Mouse (Mus musculus): ENCODE measurements at regions not wholly inside any gene's neighbourhood (a gene's known extent, or its start where the extent isn't known, plus 50 kb on each side); places are given as distances from the start of the nearest gene placed in this dataset.
A peak's percentile ranks its signal among the peaks of the same experiment; 100 is the strongest.
"Not testable (repeated sequence)": the region's sequence is repeated elsewhere in the genome, so short reads cannot be mapped to it uniquely, and the experiment has no call there.

DNA sequence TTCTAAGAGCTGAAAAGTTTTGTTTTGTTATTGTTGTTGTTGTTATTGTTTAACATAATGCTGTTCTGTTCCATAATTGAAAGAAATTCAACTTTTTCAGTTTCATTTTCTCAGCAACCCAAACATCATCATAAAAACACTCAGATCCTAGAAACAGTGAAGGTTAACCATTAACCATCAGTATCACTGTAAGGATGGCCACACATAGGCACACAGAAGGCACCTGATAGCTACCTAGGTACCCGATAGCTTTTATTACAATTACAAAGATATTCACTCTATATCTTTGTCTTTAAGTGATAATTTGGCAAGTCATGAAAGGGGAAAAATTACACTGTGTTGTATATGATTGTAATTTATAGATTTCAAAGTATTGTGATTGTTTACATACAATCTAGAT, 75.1 kb upstream of the Anapc15-ps start:
- WGBS: 87% methylated on average over 1 of the region's 1 CpGs

DNA sequence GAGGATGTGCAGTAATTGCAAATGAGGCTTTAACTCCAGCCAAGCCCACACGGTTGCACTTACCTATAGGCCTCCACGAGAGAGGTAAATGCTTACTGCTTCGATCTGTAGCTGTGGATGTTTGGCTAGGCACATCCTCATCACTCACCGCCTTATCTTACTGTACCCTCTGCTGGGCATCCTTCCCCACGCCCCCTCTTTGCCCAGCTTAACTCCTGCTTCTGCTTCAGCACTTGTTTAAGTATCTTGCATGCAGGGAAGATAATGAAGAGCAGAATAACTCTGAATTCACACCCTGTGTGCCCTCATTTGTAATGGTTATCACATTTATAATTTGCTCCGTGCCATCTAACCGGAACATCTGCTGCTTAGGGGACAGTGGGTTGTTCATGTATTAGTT, 74.7 kb upstream of the Anapc15-ps start:
- no peak overlapping the region for H3K4me3 ChIP-seq
- no peaks in the 10 kb centered on the region for H3K27me3 ChIP-seq
- no peaks in the 10 kb centered on the region for H3K4me1 ChIP-seq
- H3K27ac ChIP-seq: no peak overlapping the region
- no peak for ATAC-seq (ENCODE audit: borderline replicate concordance, extremely low read depth, low FRiP score, low TSS enrichment)
- H3K36me3 ChIP-seq: no peaks in the 10 kb centered on the region
- H3K9me3 ChIP-seq: no peaks in the 10 kb centered on the region
- WGBS: 69% methylated on average over 7 of the region's 7 CpGs
- no peak overlapping the region for H3K9ac ChIP-seq
- H3K4me2 ChIP-seq: no peak overlapping the region

More for the DNA sequence above, 75.1 kb upstream of the Anapc15-ps start:
- no peak overlapping the region for H3K4me2 ChIP-seq
- ATAC-seq (ENCODE audit: borderline replicate concordance, extremely low read depth, low FRiP score, low TSS enrichment): no peak
- no peaks in the 10 kb centered on the region for H3K9me3 ChIP-seq
- no peak overlapping the region for H3K27ac ChIP-seq
- H3K27me3 ChIP-seq: no peaks in the 10 kb centered on the region
- no peak overlapping the region for H3K9ac ChIP-seq
- H3K4me1 ChIP-seq: no peaks in the 10 kb centered on the region
- H3K36me3 ChIP-seq: no peaks in the 10 kb centered on the region
- no peak overlapping the region for H3K4me3 ChIP-seq

- Histone ChIP-seq H3K4me1 (no peaks in the 10 kb centered on the region), H3K27me3 (no peaks in the 10 kb centered on the region), H3K9me3 (no peaks in the 10 kb centered on the region), H3K27ac (no peak overlapping the region), H3K4me2 (no peak overlapping the region), H3K9ac (no peak overlapping the region), H3K36me3 (no peaks in the 10 kb centered on the region), H3K4me3 (no peak overlapping the region)
- no peak for ATAC-seq (ENCODE audit: borderline replicate concordance, extremely low read depth, low FRiP score, low TSS enrichment)
- WGBS: 61% methylated on average over 10 of the region's 10 CpGs
These were observed 72.8 kb upstream of the Anapc15-ps start for GRCm38 (mm10) chr10:95745834-95746620.

DNA sequence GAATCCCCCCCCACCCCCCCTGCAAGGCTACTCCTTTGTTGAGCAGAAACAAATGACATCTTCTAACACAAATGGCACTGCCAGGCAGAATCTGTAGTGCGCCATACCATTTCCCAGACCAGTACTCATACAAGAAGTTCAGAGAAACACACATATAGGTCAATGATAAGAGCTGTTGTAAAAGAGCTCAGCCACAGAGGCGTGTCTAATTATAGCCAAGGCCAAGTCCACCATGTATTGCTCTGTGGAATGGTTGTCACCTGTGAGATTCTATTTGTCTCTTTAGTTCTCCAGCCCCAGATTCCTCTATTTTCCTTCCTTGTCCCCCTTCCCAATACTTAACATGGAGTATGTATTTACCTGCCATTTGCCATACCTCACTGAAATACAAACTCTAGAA, 72.0 kb upstream of the Anapc15-ps start:
- H3K36me3 ChIP-seq: no peaks in the 10 kb centered on the region
- H3K4me3 ChIP-seq: no peak overlapping the region
- no peaks in the 10 kb centered on the region for H3K9me3 ChIP-seq
- WGBS: 94% methylated on average over 2 of the region's 2 CpGs
- H3K4me1 ChIP-seq: no peaks in the 10 kb centered on the region
- ATAC-seq (ENCODE audit: borderline replicate concordance, extremely low read depth, low FRiP score, low TSS enrichment): no peak
- no peak overlapping the region for H3K27ac ChIP-seq
- H3K4me2 ChIP-seq: no peak overlapping the region
- no peaks in the 10 kb centered on the region for H3K27me3 ChIP-seq
- no peak overlapping the region for H3K9ac ChIP-seq

DNA sequence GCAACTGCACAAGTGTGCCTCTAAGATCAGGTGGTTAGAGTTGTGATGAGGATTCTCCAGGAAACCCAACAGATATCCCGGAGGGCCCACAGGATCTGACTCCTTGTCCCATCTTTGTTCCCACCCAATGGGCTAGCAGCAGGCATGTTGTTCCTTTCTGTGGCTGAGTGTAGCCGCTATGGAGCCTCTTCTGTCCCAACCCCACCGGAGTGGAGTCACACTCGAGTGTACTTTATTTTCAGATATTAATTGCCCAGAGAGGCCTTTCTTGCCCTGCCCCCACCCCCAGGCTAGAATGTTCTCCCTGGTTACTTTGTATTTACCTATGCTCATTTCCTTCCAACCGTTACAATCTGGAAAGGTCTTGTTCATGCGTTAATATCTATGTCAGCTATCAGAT, 70.4 kb upstream of the Anapc15-ps start:
- no peak for ATAC-seq (ENCODE audit: borderline replicate concordance, extremely low read depth, low FRiP score, low TSS enrichment)
- Histone ChIP-seq H3K4me1 (no peaks in the 10 kb centered on the region), H3K9me3 (no peaks in the 10 kb centered on the region), H3K9ac (no peak overlapping the region), H3K27me3 (no peaks in the 10 kb centered on the region), H3K4me3 (no peak overlapping the region), H3K27ac (no peak overlapping the region), H3K4me2 (no peak overlapping the region), H3K36me3 (no peaks in the 10 kb centered on the region)
- WGBS: 75% methylated on average over 6 of the region's 6 CpGs

DNA sequence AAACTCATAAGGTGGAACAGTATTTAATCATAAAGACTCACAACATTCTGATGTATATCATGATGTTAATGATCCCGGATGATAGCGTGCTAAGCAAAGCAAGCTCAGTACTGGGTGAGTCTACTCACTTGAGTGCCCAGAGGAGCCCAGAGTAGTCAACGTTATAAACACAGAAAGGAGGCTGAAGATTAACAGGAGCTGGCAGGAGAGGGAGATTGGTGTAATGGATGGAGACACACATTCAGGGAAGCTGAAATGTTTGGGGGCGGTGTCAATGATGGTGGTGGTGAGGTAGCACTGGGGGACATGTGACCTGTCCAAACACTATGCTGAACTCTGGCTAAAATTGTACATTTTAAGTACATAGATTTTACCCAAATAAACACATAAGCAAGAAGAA, 66.2 kb upstream of the Anapc15-ps start:
- H3K4me3 ChIP-seq: no peak overlapping the region
- H3K9ac ChIP-seq: no peak overlapping the region
- 80% methylated on average over 4 of the region's 4 CpGs for WGBS
- H3K27ac ChIP-seq: no peak overlapping the region
- no peak for ATAC-seq (ENCODE audit: borderline replicate concordance, extremely low read depth, low FRiP score, low TSS enrichment)
- H3K4me2 ChIP-seq: no peak overlapping the region
- H3K9me3 ChIP-seq: no peaks in the 10 kb centered on the region
- no peaks in the 10 kb centered on the region for H3K4me1 ChIP-seq
- H3K27me3 ChIP-seq: no peaks in the 10 kb centered on the region
- H3K36me3 ChIP-seq: no peaks in the 10 kb centered on the region

DNA sequence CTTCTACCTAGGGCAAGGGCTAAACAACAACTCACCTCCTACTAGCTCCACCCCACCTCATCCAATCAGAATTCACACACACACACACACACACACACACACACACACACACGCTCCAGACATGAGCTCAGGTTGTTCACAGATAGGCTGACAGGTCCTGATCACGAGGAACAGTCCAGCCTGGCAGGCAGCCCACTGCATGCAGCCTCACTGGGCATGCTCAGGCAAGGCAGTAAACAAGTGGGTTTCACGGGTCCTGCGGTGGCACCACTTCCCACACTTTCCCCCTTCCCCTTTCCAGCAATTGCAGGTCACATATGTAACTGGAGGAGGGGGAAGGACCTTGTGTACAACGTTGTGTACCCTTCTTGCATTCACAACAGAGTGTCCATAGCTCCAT, 63.5 kb upstream of the Anapc15-ps start:
- not testable (repeated sequence) for H3K27me3 ChIP-seq; H3K27ac ChIP-seq; H3K4me2 ChIP-seq; H3K36me3 ChIP-seq; H3K9ac ChIP-seq; H3K4me1 ChIP-seq; H3K4me3 ChIP-seq; ATAC-seq (ENCODE audit: borderline replicate concordance, extremely low read depth, low FRiP score, low TSS enrichment); H3K9me3 ChIP-seq
- 68% methylated on average over 5 of the region's 5 CpGs for WGBS

- Histone ChIP-seq H3K9ac (no peak overlapping the region), H3K4me3 (no peak overlapping the region), H3K27me3 (no peaks in the 10 kb centered on the region), H3K9me3 (no peaks in the 10 kb centered on the region), H3K36me3 (no peaks in the 10 kb centered on the region), H3K27ac (no peak overlapping the region), H3K4me2 (no peak overlapping the region), H3K4me1 (peaks cover 4% of the 10 kb centered on the region; the same call in 1 of the 2 replicates)
- 83% methylated on average over 10 of the region's 10 CpGs for WGBS
- no peak for ATAC-seq (ENCODE audit: borderline replicate concordance, extremely low read depth, low FRiP score, low TSS enrichment)
These were observed 57.8 kb upstream of the Anapc15-ps start for GRCm38 (mm10) chr10:95731001-95731400.

DNA sequence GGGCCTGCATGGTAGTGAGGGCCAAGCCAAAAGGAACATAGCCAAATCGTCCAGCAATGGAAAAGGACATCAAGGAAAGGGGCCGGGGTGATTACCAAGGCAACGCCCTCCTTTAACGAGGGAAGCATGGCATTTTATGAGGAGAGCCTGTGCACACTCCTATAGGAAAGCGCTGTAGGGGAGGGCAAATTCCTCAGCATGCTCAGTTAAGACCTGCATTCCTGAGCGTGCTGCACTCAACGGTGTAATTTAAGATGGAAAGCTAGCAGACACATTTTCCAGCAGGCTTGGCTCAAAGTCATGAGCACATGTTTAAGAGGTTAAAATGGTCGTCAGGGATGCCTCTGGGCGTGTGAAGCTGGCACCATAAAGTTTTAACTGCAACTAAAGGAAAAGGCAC, 56.6 kb upstream of the Anapc15-ps start:
- no peaks in the 10 kb centered on the region for H3K27me3 ChIP-seq
- WGBS: 32% methylated on average over 9 of the region's 9 CpGs
- no peak overlapping the region for H3K4me2 ChIP-seq
- no peak overlapping the region for H3K9ac ChIP-seq
- H3K9me3 ChIP-seq: no peaks in the 10 kb centered on the region
- peaks cover 4% of the 10 kb centered on the region; the same call in 1 of the 2 replicates for H3K4me1 ChIP-seq
- H3K27ac ChIP-seq: no peak overlapping the region
- no peaks in the 10 kb centered on the region for H3K36me3 ChIP-seq
- ATAC-seq (ENCODE audit: borderline replicate concordance, extremely low read depth, low FRiP score, low TSS enrichment): peak; percentile 74; the same call in 1 of the 2 replicates
- H3K4me3 ChIP-seq: no peak overlapping the region

DNA sequence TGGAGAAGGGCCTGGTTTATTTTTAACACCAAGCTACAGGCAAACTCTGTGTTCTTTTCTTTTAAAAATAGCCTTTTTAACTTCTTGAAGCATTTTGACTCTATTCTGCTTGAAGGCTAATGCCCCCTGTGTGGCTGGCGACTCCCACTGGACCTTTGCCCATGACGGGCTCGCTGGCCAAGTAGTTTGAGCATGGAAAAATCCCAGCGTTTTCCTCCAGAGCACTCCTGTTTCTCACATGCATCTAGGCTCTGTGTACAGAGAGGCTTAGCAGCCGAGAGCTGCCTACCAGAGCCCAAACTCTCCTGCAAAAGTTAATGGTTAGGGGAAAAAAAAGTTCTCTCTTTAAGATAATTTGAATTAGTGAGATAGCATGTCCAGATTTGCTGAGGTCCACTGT, 52.7 kb upstream of the Anapc15-ps start:
- Histone ChIP-seq H3K4me2 (no peak overlapping the region), H3K27ac (peak overlapping the region; percentile 0; the same call in 1 of the 2 replicates), H3K27me3 (no peaks in the 10 kb centered on the region), H3K9me3 (no peaks in the 10 kb centered on the region), H3K9ac (no peak overlapping the region), H3K4me1 (peaks cover 4% of the 10 kb centered on the region; the same call in 1 of the 2 replicates), H3K4me3 (no peak overlapping the region), H3K36me3 (no peaks in the 10 kb centered on the region)
- no peak for ATAC-seq (ENCODE audit: borderline replicate concordance, extremely low read depth, low FRiP score, low TSS enrichment)
- WGBS: 37% methylated on average over 5 of the region's 5 CpGs

GRCm38 (mm10) chr10:95725349-95725748, 52.1 kb upstream of the Anapc15-ps start:
- 66% methylated on average over 5 of the region's 5 CpGs for WGBS
- Histone ChIP-seq H3K27me3 (no peaks in the 10 kb centered on the region), H3K36me3 (no peaks in the 10 kb centered on the region), H3K4me1 (peaks cover 4% of the 10 kb centered on the region; the same call in 1 of the 2 replicates), H3K9ac (no peak overlapping the region), H3K27ac (no peak overlapping the region), H3K4me2 (no peak overlapping the region), H3K4me3 (no peak overlapping the region), H3K9me3 (no peaks in the 10 kb centered on the region)
- no peak for ATAC-seq (ENCODE audit: borderline replicate concordance, extremely low read depth, low FRiP score, low TSS enrichment)
